In genomic region chr3:106547171-106547923, GRCm38 (mm10) we compare ENCODE assay signal across 8 mouse cellular contexts. TPM values are rescaled to one million over a fixed set of nuclear protein-coding genes. Genes with fewer than 3 reads are reported as not detected.
DNase-seq lines count a peak whose midpoint lies in the region; ATAC-seq lines count a peak whose summit lies in the region.

Gene Dram2, plus strand, starts transcription at chr3:106547798.
Gene Cept1, minus strand, starts transcription at chr3:106547802.

- peak within 1 kb of the TSS; percentile 84 for H3K9ac ChIP-seq in hindbrain, embryonic 14.5 days

- H3K4me1 ChIP-seq in hindbrain, embryonic 14.5 days (replicated peaks; ENCODE audit: control insufficient read depth, insufficient read depth, low read length), result peaks cover 25% of the 10 kb centered on the region

- WGBS in hindbrain, embryonic 14.5 days, result under 1% methylated on average over 58 of the region's 63 CpGs

- H3K4me3 ChIP-seq in hindbrain, embryonic 14.5 days (replicated peaks; ENCODE audit: low read length), result peak within 1 kb of the TSS; percentile 74

- no peaks in the 10 kb centered on the region; the same call in 1 of the 2 replicates for H3K36me3 ChIP-seq in hindbrain, embryonic 14.5 days (replicated peaks; ENCODE audit: control insufficient read depth, insufficient read depth)

- peak within 1 kb of the TSS; percentile 93 for H3K27ac ChIP-seq in hindbrain, embryonic 14.5 days

- H3K9me3 ChIP-seq in hindbrain, embryonic 14.5 days (ENCODE audit: control insufficient read depth, low read length), result no peaks in the 10 kb centered on the region

- peak; percentile 97 for ATAC-seq in hindbrain, embryonic 14.5 days (ENCODE audit: low FRiP score)

- H3K27me3 ChIP-seq in hindbrain, embryonic 14.5 days (ENCODE audit: control insufficient read depth, insufficient read depth, low read length), result no peaks in the 10 kb centered on the region

- peak within 1 kb of the TSS; percentile 67 for H3K4me2 ChIP-seq in hindbrain, embryonic 14.5 days (replicated peaks)

- peak; percentile 98 for DNase-seq in R1 (ENCODE audit: low read depth, low spot score)
- peak; percentile 91 to 95 for DNase-seq in cerebellum, postnatal 25 days
- peak; percentile 82 to 86 for DNase-seq in frontal cortex, postnatal 25 days (ENCODE audit: low spot score in 2 of 2)
- peak; percentile 95 for DNase-seq in hindbrain, embryonic 14.5 days (ENCODE audit: low spot score)
- DNase-seq in layer of hippocampus, postnatal 36 days, result peak; percentile 90
- DNase-seq in lung, postnatal 36 days, result peak; percentile 99
- DNase-seq in retina, postnatal 1 day, result peak; percentile 98
- peak; percentile 88 for DNase-seq in urinary bladder, adult 18-20 months (ENCODE audit: low spot score in 2 of 2)

RNA-seq across cellular contexts. Expression of gene Dram2, which starts in this region (rescaled TPM):
- polyA plus RNA-seq in hindbrain, embryonic 14.5 days (2014; fragmentation: Nextera tagmentation; extraction: Ambion mirVana), result 72.5 and 74.7 TPM in 2 replicates
- total RNA-seq in layer of hippocampus, postnatal 36 days (2021), result 10 to 100 TPM; 34.2 to 37.7 TPM

RNA-seq across cellular contexts. Expression of gene Cept1, which starts in this region (rescaled TPM):
- 45.4 and 57.6 TPM in 2 replicates for polyA plus RNA-seq in hindbrain, embryonic 14.5 days (2014; fragmentation: Nextera tagmentation; extraction: Ambion mirVana)
- total RNA-seq in layer of hippocampus, postnatal 36 days (2021), result 10 to 100 TPM; 50.5 to 50.9 TPM

Comparison
In these comparisons a context has a peak if more than half of its experiments do, and no peak if none do; other contexts are left out.
1. Peak in every context shown above with its lines: DNase-seq, ATAC-seq, H3K4me3 ChIP-seq and H3K27ac ChIP-seq.